Mouse (Mus musculus) intestine, embryonic 15.5 days (tissue): ENCODE results near the gene Bicral. TPM values are rescaled to one million over a fixed set of nuclear protein-coding genes. Genes with fewer than 3 reads are reported as not detected.

ENCODE experiments used
- ATAC-seq: fragments of 200-750 bp; cut with Nextera tagmentation; 2 replicates; pipeline ENCODE4 v1.8.0; 2017; ENCODE audit warnings: moderate TSS enrichment, moderate library complexity
- H3K27ac ChIP-seq: fragments of 300-500 bp; sonication (generic); 2 replicates; pipeline ENCODE4 v1.5.1; 2015; ENCODE audit warnings: mild to moderate bottlenecking, inconsistent platforms
- H3K27me3 ChIP-seq: fragments of 300-500 bp; sonication (generic); replicated peaks from 2 replicates; pipeline ENCODE4 v1.6.1; 2015; ENCODE audit warnings: inconsistent platforms
- H3K36me3 ChIP-seq: fragments of 300-500 bp; sonication (generic); 2 replicates; pipeline ENCODE4 v1.6.1; 2015; ENCODE audit warnings: inconsistent platforms
- H3K4me1 ChIP-seq: fragments of 300-500 bp; sonication (generic); replicated peaks from 2 replicates; pipeline ENCODE4 v1.6.1; 2015; ENCODE audit warnings: inconsistent platforms
- H3K4me2 ChIP-seq: fragments of 300-500 bp; sonication (generic); replicated peaks from 2 replicates; pipeline ENCODE4 v1.6.1; 2015; ENCODE audit warnings: mild to moderate bottlenecking, inconsistent platforms
- H3K4me3 ChIP-seq: fragments of 300-500 bp; sonication (generic); replicated peaks from 2 replicates; pipeline ENCODE4 v1.5.1; 2015; ENCODE audit warnings: inconsistent platforms
- H3K9ac ChIP-seq: fragments of 300-500 bp; sonication (generic); 2 replicates; pipeline ENCODE4 v1.6.1; 2015; ENCODE audit warnings: inconsistent platforms
- H3K9me3 ChIP-seq: fragments of 300-500 bp; sonication (generic); 2 replicates; pipeline ENCODE4 v1.6.1; 2016; ENCODE audit warnings: inconsistent platforms
- WGBS: fragments of 180-500 bp; shearing (Covaris S2); methylation state at CpG from one replicate; pipeline ENCODE4 v1.1.7; 2015; 5-methylcytosine and 5-hydroxymethylcytosine counted together
- polyA plus RNA-seq: library from polyadenylated mRNA; unstranded; fragments of >200 nt; fragmentation: Nextera tagmentation; extraction: Ambion mirVana; gene quantifications from 2 replicates; pipeline ENCODE4 v1.2.1, GENCODE M21; 2015

Gene Bicral
- polyA plus RNA-seq, 1 experiment from 2014 or later = 4.6 TPM

DNA sequence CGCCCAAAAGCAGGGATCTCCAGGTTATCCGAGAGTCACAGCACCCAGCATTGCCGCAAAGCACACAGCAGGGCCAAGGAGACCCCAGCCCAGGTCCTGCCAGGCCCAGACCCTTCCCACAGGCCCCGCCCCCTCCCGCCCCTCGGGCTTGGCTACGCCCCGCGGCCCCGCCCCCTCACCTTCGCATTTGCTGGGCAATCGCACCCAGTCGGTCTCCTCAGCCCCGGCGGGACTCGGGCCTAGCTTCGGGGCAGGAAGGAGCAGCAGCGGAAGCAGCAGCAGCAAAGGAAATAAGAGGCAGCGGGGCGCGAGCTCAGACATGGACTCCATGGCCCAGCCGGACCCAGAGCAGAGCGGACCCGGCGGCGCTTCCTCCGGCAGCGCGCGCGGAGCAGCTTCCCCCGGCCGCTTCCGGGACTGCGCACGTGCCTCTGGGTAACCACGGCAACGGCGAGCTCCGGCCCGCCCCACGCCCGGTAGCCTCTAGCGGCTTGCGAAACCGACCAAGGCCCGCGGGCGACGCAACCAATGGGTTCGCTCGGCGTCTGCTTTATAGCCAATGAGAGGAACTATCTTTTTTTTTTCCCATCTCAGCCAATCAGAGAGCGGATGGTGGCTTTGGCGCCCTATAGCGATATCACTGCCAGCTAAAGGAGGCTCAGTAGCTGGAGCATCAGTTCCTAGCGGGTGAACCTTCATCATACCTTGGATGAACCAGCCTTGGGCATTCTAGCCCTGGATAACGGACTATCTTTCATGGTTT is 106.3 kb downstream of the Bicral start, which contains the start of gene Cnpy3:
TSS of gene Cnpy3 (minus strand) at position 421 of the 763 bp plus-strand sequence.
- peaks cover 9% of the 10 kb centered on the region; the same call in 1 of the 2 replicates for H3K4me1 ChIP-seq
- no peaks in the 10 kb centered on the region for H3K27me3 ChIP-seq
- H3K27ac ChIP-seq = peak within 1 kb of the TSS; percentile 85
- peak within 1 kb of the TSS; percentile 89 for H3K4me3 ChIP-seq
- H3K4me2 ChIP-seq = peak within 1 kb of the TSS; percentile 74
- H3K9ac ChIP-seq = peak within 1 kb of the TSS; percentile 71
- H3K36me3 ChIP-seq = 0 out of 2 replicates have a peak, but pooled peaks cover 3% of the 10 kb centered on the region
- ATAC-seq = peak; percentile 99
- WGBS = under 1% methylated on average over 58 of the region's 58 CpGs
- H3K9me3 ChIP-seq = no peaks in the 10 kb centered on the region

DNA sequence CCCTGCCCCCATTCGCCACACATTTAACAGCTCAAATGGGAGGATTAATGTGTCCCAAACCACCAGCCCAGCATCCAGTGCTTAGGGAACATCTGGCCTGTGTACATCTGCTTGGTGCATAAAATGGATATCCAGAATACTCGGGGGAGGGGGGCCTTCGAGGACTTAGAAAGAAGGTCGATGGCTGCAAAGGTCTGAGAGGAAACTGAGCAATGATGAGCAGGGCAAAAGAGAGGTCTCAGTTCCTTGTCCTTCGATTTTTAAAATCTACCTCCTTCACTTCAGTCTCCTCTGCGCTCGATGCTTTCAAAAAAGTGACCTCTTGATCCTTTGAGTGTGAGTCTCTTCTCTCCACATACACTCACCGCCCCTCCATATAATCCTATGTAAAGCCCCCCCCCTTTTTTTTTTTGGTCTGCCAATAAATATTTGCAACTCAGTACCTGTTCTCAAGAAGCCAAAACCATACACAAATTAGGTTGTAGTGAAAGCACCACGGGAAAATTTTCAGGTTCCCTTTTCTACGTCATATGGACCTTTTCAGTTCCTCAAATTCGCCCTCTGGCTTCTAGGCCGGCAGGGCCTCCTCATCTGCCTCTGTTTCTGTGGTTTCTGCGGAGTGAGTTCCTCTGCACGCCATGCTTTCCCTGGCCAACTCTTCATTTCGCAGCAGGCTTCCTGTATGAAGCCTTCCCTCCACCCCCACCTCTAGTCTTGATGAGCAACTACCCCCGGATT is 107.1 kb downstream of the Bicral start:
- Histone ChIP-seq H3K27me3 (no peaks in the 10 kb centered on the region), H3K27ac (peak overlapping the region; percentile 85), H3K4me3 (peak overlapping the region; percentile 89), H3K9ac (peak overlapping the region; percentile 71), H3K4me1 (peaks cover 9% of the 10 kb centered on the region; the same call in 1 of the 2 replicates), H3K9me3 (no peaks in the 10 kb centered on the region), H3K36me3 (0 out of 2 replicates have a peak, but pooled peaks cover 3% of the 10 kb centered on the region), H3K4me2 (peak overlapping the region; percentile 74)
- ATAC-seq = no peak
- WGBS = 15% methylated on average over 16 of the region's 16 CpGs

DNA sequence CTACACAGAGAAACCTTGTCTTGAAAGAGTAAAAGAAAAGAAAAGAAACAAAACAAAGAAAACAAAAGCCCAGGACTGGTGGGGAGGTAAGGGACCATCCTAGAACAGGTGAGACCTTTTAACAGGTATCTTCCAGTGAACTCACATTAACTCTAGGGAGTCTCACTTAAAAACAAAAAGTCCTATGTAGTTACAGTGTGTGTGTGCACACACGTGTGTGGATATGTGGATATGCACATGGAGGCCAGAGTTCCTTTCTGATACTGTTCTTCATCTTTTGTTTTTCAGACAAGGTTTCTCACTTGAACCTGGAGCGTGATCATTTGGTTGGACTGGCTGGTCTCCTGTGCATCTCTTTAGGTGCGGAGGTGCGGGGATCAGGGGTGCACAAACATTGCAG is 107.7 kb downstream of the Bicral start:
- Histone ChIP-seq H3K9me3 (no peaks in the 10 kb centered on the region), H3K36me3 (0 out of 2 replicates have a peak, but pooled peaks cover 3% of the 10 kb centered on the region), H3K4me3 (peak overlapping the region; percentile 89; the same call in 1 of the 2 replicates), H3K4me2 (peak overlapping the region; percentile 74), H3K9ac (peak overlapping the region; percentile 71), H3K27ac (no peak overlapping the region), H3K4me1 (peaks cover 9% of the 10 kb centered on the region; the same call in 1 of the 2 replicates), H3K27me3 (no peaks in the 10 kb centered on the region)
- WGBS = 91% methylated on average over 4 of the region's 4 CpGs
- ATAC-seq = no peak

DNA sequence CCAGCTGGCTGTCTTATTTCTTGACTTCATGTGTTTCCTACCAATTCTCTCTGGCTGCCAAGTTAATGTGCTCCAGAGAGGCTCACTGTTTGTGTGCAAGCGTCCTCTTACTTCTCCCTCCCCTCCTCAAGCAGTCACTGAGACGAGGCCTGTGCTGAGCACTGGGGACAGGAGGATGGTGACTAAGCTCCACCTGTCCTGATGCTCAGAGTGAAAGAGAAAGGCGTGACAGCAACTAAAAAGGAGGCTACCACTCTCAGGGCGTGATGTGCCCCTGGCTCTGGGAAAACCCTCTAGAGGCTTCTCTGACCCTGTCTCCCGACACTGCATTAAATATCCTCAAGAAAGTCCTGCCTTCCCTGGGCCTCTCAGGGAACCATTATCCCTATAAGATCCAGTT is 109.0 kb downstream of the Bicral start:
- no peak overlapping the region for H3K4me3 ChIP-seq
- ATAC-seq = no peak
- H3K36me3 ChIP-seq = 0 out of 2 replicates have a peak, but pooled peaks cover 3% of the 10 kb centered on the region
- no peak overlapping the region for H3K4me2 ChIP-seq
- no peak overlapping the region for H3K9ac ChIP-seq
- no peak overlapping the region for H3K27ac ChIP-seq
- H3K9me3 ChIP-seq = no peaks in the 10 kb centered on the region
- 81% methylated on average over 5 of the region's 5 CpGs for WGBS
- H3K27me3 ChIP-seq = no peaks in the 10 kb centered on the region
- peaks cover 9% of the 10 kb centered on the region; the same call in 1 of the 2 replicates for H3K4me1 ChIP-seq

Other genes with a start within 250 kb of the Bicral start
- 61.8 and 66.2 TPM in 2 replicates for gene Ptk7, start 229.0 kb downstream of the Bicral start, polyA plus RNA-seq
- 64.6 and 73.2 TPM in 2 replicates for gene Klc4, start 212.5 kb downstream of the Bicral start, polyA plus RNA-seq
- 148 and 156 TPM in 2 replicates for gene Mrpl2, start 212.3 kb downstream of the Bicral start, polyA plus RNA-seq
- gene Cul7, start 208.1 kb downstream of the Bicral start, polyA plus RNA-seq = 41.1 and 45.7 TPM in 2 replicates
- gene Rrp36, start 184.1 kb downstream of the Bicral start, polyA plus RNA-seq = 56.4 and 58.4 TPM in 2 replicates
- 133 and 151 TPM in 2 replicates for gene Mea1, start 179.7 kb downstream of the Bicral start, polyA plus RNA-seq
- 104 and 107 TPM in 2 replicates for gene Klhdc3, start 177.6 kb downstream of the Bicral start, polyA plus RNA-seq
- 71.8 and 79.9 TPM in 2 replicates for gene Ppp2r5d, start 153.4 kb downstream of the Bicral start, polyA plus RNA-seq
- 22.6 and 24.8 TPM in 2 replicates for gene Pex6, start 147.0 kb downstream of the Bicral start, polyA plus RNA-seq
- gene Gnmt, start 129.3 kb downstream of the Bicral start, polyA plus RNA-seq = 3.2 and 9.0 TPM in 2 replicates
- 73.9 and 74.9 TPM in 2 replicates for gene Cnpy3, start 106.3 kb downstream of the Bicral start, polyA plus RNA-seq
- gene Ptcra, start 94.8 kb downstream of the Bicral start, polyA plus RNA-seq = 0.40 and 0.56 TPM in 2 replicates
- gene 2310039H08Rik, start 85.8 kb downstream of the Bicral start, polyA plus RNA-seq = 81.1 and 96.9 TPM in 2 replicates
- gene Rpl7l1, start 75.8 kb downstream of the Bicral start, polyA plus RNA-seq = 149 and 167 TPM in 2 replicates
- 48.2 and 48.6 TPM in 2 replicates for gene Tbcc, start 32.2 kb upstream of the Bicral start, polyA plus RNA-seq
- not detected in 2 replicates for gene Prph2, start 52.0 kb upstream of the Bicral start, polyA plus RNA-seq
- gene Ubr2, start 152.1 kb upstream of the Bicral start, polyA plus RNA-seq = 14.1 and 15.0 TPM in 2 replicates